Mouse (Mus musculus): ENCODE measurements around the gene Ogdhl. TPM values are rescaled to one million over a fixed set of nuclear protein-coding genes. Genes with fewer than 3 reads are reported as not detected.
"Not testable (repeated sequence)": the region's sequence is repeated elsewhere in the genome, so short reads cannot be mapped to it uniquely, and the experiment has no call there.

Ogdhl gene
- polyA plus RNA-seq, 1 experiment from 2014 or later, result 19.2 TPM

- Histone ChIP-seq H3K27ac (ENCODE audit: poor library complexity, severe bottlenecking) (no peak overlapping the region), H3K9ac (no peak overlapping the region), H3K9me3 (replicated peaks) (no peaks in the 10 kb centered on the region), H3K36me3 (peaks cover 58% of the 10 kb centered on the region), H3K27me3 (replicated peaks) (no peaks in the 10 kb centered on the region), H3K4me1 (replicated peaks) (no peaks in the 10 kb centered on the region), H3K4me2 (no peak overlapping the region), H3K4me3 (no peak overlapping the region)
- 76% methylated on average over 6 of the region's 6 CpGs for WGBS
- ATAC-seq (ENCODE audit: insufficient number of reproducible peaks, low FRiP score), result no peak
Measured at GRCm38 (mm10) chr14:32336021-32336420, 14.2 kb downstream of the Ogdhl start.

- Histone ChIP-seq H3K27me3 (replicated peaks) (no peaks in the 10 kb centered on the region), H3K9me3 (replicated peaks) (no peaks in the 10 kb centered on the region), H3K4me2 (no peak overlapping the region), H3K36me3 (peaks cover 64% of the 10 kb centered on the region), H3K4me3 (no peak overlapping the region), H3K4me1 (replicated peaks) (no peaks in the 10 kb centered on the region), H3K9ac (no peak overlapping the region), H3K27ac (ENCODE audit: poor library complexity, severe bottlenecking) (no peak overlapping the region)
- no peak for ATAC-seq (ENCODE audit: insufficient number of reproducible peaks, low FRiP score)
- WGBS, result 76% methylated on average over 11 of the region's 11 CpGs
Measured at GRCm38 (mm10) chr14:32336547-32336946, 14.7 kb downstream of the Ogdhl start.

- Histone ChIP-seq H3K4me3 (no peak overlapping the region), H3K27ac (ENCODE audit: poor library complexity, severe bottlenecking) (no peak overlapping the region), H3K4me2 (no peak overlapping the region), H3K9me3 (replicated peaks) (no peaks in the 10 kb centered on the region), H3K27me3 (replicated peaks) (no peaks in the 10 kb centered on the region), H3K9ac (no peak overlapping the region), H3K4me1 (replicated peaks) (no peaks in the 10 kb centered on the region), H3K36me3 (peaks cover 85% of the 10 kb centered on the region)
- ATAC-seq (ENCODE audit: insufficient number of reproducible peaks, low FRiP score), result no peak
- WGBS, result 92% methylated on average over 7 of the region's 7 CpGs
Measured at GRCm38 (mm10) chr14:32341823-32342222, 20.0 kb downstream of the Ogdhl start.

GRCm38 (mm10) chr14:32344176-32344575 lies 22.4 kb downstream of the Ogdhl start:
- ATAC-seq (ENCODE audit: insufficient number of reproducible peaks, low FRiP score), result no peak
- H3K36me3 ChIP-seq, result peaks cover 73% of the 10 kb centered on the region
- no peaks in the 10 kb centered on the region for H3K4me1 ChIP-seq (replicated peaks)
- no peak overlapping the region for H3K4me2 ChIP-seq
- H3K9ac ChIP-seq, result no peak overlapping the region
- no peak overlapping the region for H3K27ac ChIP-seq (ENCODE audit: poor library complexity, severe bottlenecking)
- no peaks in the 10 kb centered on the region for H3K27me3 ChIP-seq (replicated peaks)
- no peak overlapping the region for H3K4me3 ChIP-seq
- WGBS, result 85% methylated on average over 7 of the region's 7 CpGs
- H3K9me3 ChIP-seq (replicated peaks), result no peaks in the 10 kb centered on the region

- 74% methylated on average over 8 of the region's 10 CpGs for WGBS
- Histone ChIP-seq H3K4me1 (replicated peaks) (no peaks in the 10 kb centered on the region), H3K9ac (no peak overlapping the region), H3K36me3 (peaks cover 68% of the 10 kb centered on the region), H3K4me2 (no peak overlapping the region), H3K9me3 (replicated peaks) (no peaks in the 10 kb centered on the region), H3K4me3 (no peak overlapping the region), H3K27me3 (replicated peaks) (no peaks in the 10 kb centered on the region), H3K27ac (ENCODE audit: poor library complexity, severe bottlenecking) (no peak overlapping the region)
- no peak for ATAC-seq (ENCODE audit: insufficient number of reproducible peaks, low FRiP score)
Measured at GRCm38 (mm10) chr14:32344694-32345093, 22.9 kb downstream of the Ogdhl start.

- no peak overlapping the region for H3K4me2 ChIP-seq
- H3K9me3 ChIP-seq (replicated peaks), result no peaks in the 10 kb centered on the region
- ATAC-seq (ENCODE audit: insufficient number of reproducible peaks, low FRiP score), result no peak
- no peak overlapping the region for H3K9ac ChIP-seq
- WGBS, result 90% methylated on average over 9 of the region's 9 CpGs
- H3K27me3 ChIP-seq (replicated peaks), result no peaks in the 10 kb centered on the region
- H3K4me3 ChIP-seq, result no peak overlapping the region
- H3K4me1 ChIP-seq (replicated peaks), result no peaks in the 10 kb centered on the region
- peaks cover 44% of the 10 kb centered on the region for H3K36me3 ChIP-seq
- no peak overlapping the region for H3K27ac ChIP-seq (ENCODE audit: poor library complexity, severe bottlenecking)
Measured at GRCm38 (mm10) chr14:32347307-32347706, 25.5 kb downstream of the Ogdhl start.

GRCm38 (mm10) chr14:32351181-32351920 lies 29.5 kb downstream of the Ogdhl start:
- H3K27me3 ChIP-seq (replicated peaks); H3K9me3 ChIP-seq (replicated peaks); H3K4me1 ChIP-seq (replicated peaks); H3K4me2 ChIP-seq; ATAC-seq (ENCODE audit: insufficient number of reproducible peaks, low FRiP score); H3K4me3 ChIP-seq; H3K27ac ChIP-seq (ENCODE audit: poor library complexity, severe bottlenecking); H3K9ac ChIP-seq: not testable (repeated sequence)
- 30% methylated on average over 6 of the region's 6 CpGs for WGBS
- peaks cover 11% of the 10 kb centered on the region for H3K36me3 ChIP-seq

GRCm38 (mm10) chr14:32364359-32364758 lies 42.5 kb downstream of the Ogdhl start:
- Histone ChIP-seq H3K9ac (no peak overlapping the region), H3K27me3 (replicated peaks) (no peaks in the 10 kb centered on the region), H3K36me3 (no peaks in the 10 kb centered on the region), H3K9me3 (replicated peaks) (peaks cover 5% of the 10 kb centered on the region; the same call in 1 of the 2 replicates), H3K4me1 (replicated peaks) (no peaks in the 10 kb centered on the region), H3K4me3 (no peak overlapping the region), H3K4me2 (no peak overlapping the region), H3K27ac (ENCODE audit: poor library complexity, severe bottlenecking) (no peak overlapping the region)
- WGBS, result 51% methylated on average over 7 of the region's 7 CpGs
- no peak for ATAC-seq (ENCODE audit: insufficient number of reproducible peaks, low FRiP score)

GRCm38 (mm10) chr14:32369756-32370155 lies 47.9 kb downstream of the Ogdhl start:
- ATAC-seq (ENCODE audit: insufficient number of reproducible peaks, low FRiP score), result no peak

GRCm38 (mm10) chr14:32372510-32372909 lies 50.7 kb downstream of the Ogdhl start:
- no peak for ATAC-seq (ENCODE audit: insufficient number of reproducible peaks, low FRiP score)
- WGBS, result 86% methylated on average over 2 of the region's 2 CpGs

More at GRCm38 (mm10) chr14:32369756-32370155, 47.9 kb downstream of the Ogdhl start:
- H3K4me1 ChIP-seq (replicated peaks), result no peaks in the 10 kb centered on the region
- no peaks in the 10 kb centered on the region for H3K36me3 ChIP-seq
- no peak overlapping the region for H3K4me2 ChIP-seq
- 62% methylated on average over 7 of the region's 7 CpGs for WGBS
- H3K9ac ChIP-seq, result no peak overlapping the region
- no peak overlapping the region for H3K27ac ChIP-seq (ENCODE audit: poor library complexity, severe bottlenecking)
- H3K27me3 ChIP-seq (replicated peaks), result no peaks in the 10 kb centered on the region
- H3K4me3 ChIP-seq, result no peak overlapping the region
- no peaks in the 10 kb centered on the region for H3K9me3 ChIP-seq (replicated peaks)

GRCm38 (mm10) chr14:32379395-32380098 lies 57.7 kb downstream of the Ogdhl start:
- H3K4me2 ChIP-seq, result 0 out of 2 replicates have a peak overlapping the region, but pooled peaks have one; percentile 20
- H3K36me3 ChIP-seq, result no peaks in the 10 kb centered on the region
- no peak overlapping the region for H3K4me3 ChIP-seq
- no peak overlapping the region for H3K27ac ChIP-seq (ENCODE audit: poor library complexity, severe bottlenecking)
- H3K27me3 ChIP-seq (replicated peaks), result peaks cover 47% of the 10 kb centered on the region
- 20% methylated on average over 22 of the region's 22 CpGs for WGBS
- H3K9ac ChIP-seq, result no peak overlapping the region
- ATAC-seq (ENCODE audit: insufficient number of reproducible peaks, low FRiP score), result no peak
- H3K4me1 ChIP-seq (replicated peaks), result peaks cover 21% of the 10 kb centered on the region
- no peaks in the 10 kb centered on the region for H3K9me3 ChIP-seq (replicated peaks)

More at GRCm38 (mm10) chr14:32372510-32372909, 50.7 kb downstream of the Ogdhl start:
- no peak overlapping the region for H3K27ac ChIP-seq (ENCODE audit: poor library complexity, severe bottlenecking)
- H3K27me3 ChIP-seq (replicated peaks), result no peaks in the 10 kb centered on the region
- H3K9ac ChIP-seq, result no peak overlapping the region
- H3K4me3 ChIP-seq, result no peak overlapping the region
- no peaks in the 10 kb centered on the region for H3K36me3 ChIP-seq
- H3K4me2 ChIP-seq, result no peak overlapping the region
- no peaks in the 10 kb centered on the region for H3K4me1 ChIP-seq (replicated peaks)
- H3K9me3 ChIP-seq (replicated peaks), result no peaks in the 10 kb centered on the region
